Mouse (Mus musculus): ENCODE results near the gene Zc3h12a.

Gene Zc3h12a

GRCm38 (mm10) chr4:125115710-125116089, 11.9 kb downstream of the Zc3h12a start:
- no peak for DNase-seq (ENCODE audit: low read depth, low spot score)

GRCm38 (mm10) chr4:125115081-125115480, 12.6 kb downstream of the Zc3h12a start:
- peak; percentile 10 for DNase-seq (ENCODE audit: low read depth, low spot score)

- DNase-seq (ENCODE audit: low read depth, low spot score): peak; percentile 85
These were observed 13.0 kb downstream of the Zc3h12a start for GRCm38 (mm10) chr4:125114638-125115037.

GRCm38 (mm10) chr4:125105354-125105753, 22.3 kb downstream of the Zc3h12a start:
- DNase-seq (ENCODE audit: low read depth, low spot score): no peak

- no peak for DNase-seq (ENCODE audit: low read depth, low spot score)
These were observed 26.3 kb downstream of the Zc3h12a start for GRCm38 (mm10) chr4:125101334-125101733.

GRCm38 (mm10) chr4:125099458-125099857, 28.2 kb downstream of the Zc3h12a start:
- peak; percentile 91 for DNase-seq (ENCODE audit: low read depth, low spot score)

GRCm38 (mm10) chr4:125097412-125097811, 30.2 kb downstream of the Zc3h12a start:
- no peak for DNase-seq (ENCODE audit: low read depth, low spot score)

- no peak for DNase-seq (ENCODE audit: low read depth, low spot score)
These were observed 31.6 kb downstream of the Zc3h12a start for GRCm38 (mm10) chr4:125096066-125096465.

- DNase-seq (ENCODE audit: low read depth, low spot score): no peak
These were observed 34.6 kb downstream of the Zc3h12a start for GRCm38 (mm10) chr4:125093031-125093430.

GRCm38 (mm10) chr4:125085346-125085841, 42.2 kb downstream of the Zc3h12a start:
- peak; percentile 77 for DNase-seq (ENCODE audit: low read depth, low spot score)

- peak; percentile 95 for DNase-seq (ENCODE audit: low read depth, low spot score)
These were observed 43.0 kb downstream of the Zc3h12a start, which contains the start of gene Meaf6 for GRCm38 (mm10) chr4:125084403-125085345. Meaf6 (plus strand) TSS chr4:125085134.

- no peak for DNase-seq (ENCODE audit: low read depth, low spot score)
These were observed 48.9 kb downstream of the Zc3h12a start for GRCm38 (mm10) chr4:125078698-125079097.

GRCm38 (mm10) chr4:125077700-125078099, 49.9 kb downstream of the Zc3h12a start:
- DNase-seq (ENCODE audit: low read depth, low spot score): no peak
